Comparison of ENCODE assay signal across 23 mouse cellular contexts in genomic region chr1:178389401-178389800, GRCm38 (mm10). TPM values are rescaled to one million over a fixed set of nuclear protein-coding genes. Genes with fewer than 3 reads are reported as not detected.
DNase-seq lines count a peak whose midpoint lies in the region; TF ChIP-seq lines count a peak whose summit lies in the region.
"Had no signal": no experiment of that assay in that cellular context is flagged by ENCODE, and none has a peak within 500 bp of the region (broad histone marks: within the 10 kb centered on the region; RNA-seq: fewer than 3 reads in every experiment).

No protein-coding gene starts in this region.

- TF ChIP-seq CTCF in layer of hippocampus, adult 2 months (conservative IDR thresholded peaks at IDR 0.05) = no peak

- no peak overlapping the region for H3K4me3 ChIP-seq in layer of hippocampus, adult 2 months
- H3K4me3 ChIP-seq: embryonic facial prominence, embryonic 10.5 days; heart, embryonic 13.5 days; hindbrain, embryonic 15.5 days; limb, embryonic 15.5 days; midbrain, embryonic 13.5 days; neural tube, embryonic 12.5 days; stomach, embryonic 15.5 days had no signal

- H3K27ac ChIP-seq in layer of hippocampus, adult 2 months = peak overlapping the region; percentile 64
- H3K27ac ChIP-seq: embryonic facial prominence, embryonic 10.5 days; heart, embryonic 13.5 days; hindbrain, embryonic 15.5 days; kidney, postnatal 0 days; limb, embryonic 15.5 days; liver, embryonic 14.5 days; midbrain, embryonic 13.5 days; neural tube, embryonic 12.5 days; stomach, embryonic 15.5 days had no signal

- DNase-seq in heart, adult 11 months = peak; percentile 93
- no peak for DNase-seq in heart, postnatal 4 days
- no peak for DNase-seq in layer of hippocampus, adult 2 months (ENCODE audit: low spot score in 2 of 2)
- no peak for DNase-seq in layer of hippocampus, adult 9-10 months (ENCODE audit: low spot score)
- peak; percentile 69 for DNase-seq in gastrocnemius, postnatal 25 days
- peak; percentile 72 for DNase-seq in skeletal muscle tissue, adult 2 months (ENCODE audit: low read depth, low spot score)
- DNase-seq in neural tube, embryonic 10.5 days (ENCODE audit: extremely low spot score, low spot score) = no peak
- DNase-seq: adrenal gland, adult 2 months; cerebellum, adult 11 months; cerebellum, adult 9-11 months; kidney, adult 2 months; left cerebral cortex, postnatal 4 days; right cerebral cortex, postnatal 25 days; thymus, postnatal 25 days had no signal

RNA-seq across cellular contexts. Expression of gene Efcab2, which starts 16.5 kb away (rescaled TPM):
- total RNA-seq in heart, postnatal 4 days (2021) = 10 to 100 TPM; 19.8 to 20.5 TPM
- total RNA-seq in layer of hippocampus, adult 2 months (2021) = 10 to 100 TPM in 1 of 2 experiments, 1 to 10 TPM in 1; 8.1 to 11.1 TPM
- total RNA-seq in gastrocnemius, postnatal 25 days (2021) = 10 to 100 TPM; 10.7 to 12.1 TPM

RNA-seq across cellular contexts. Expression of gene Hnrnpu, which starts 51.8 kb away (rescaled TPM):
- total RNA-seq in heart, postnatal 4 days (2021) = 100 to 1,000 TPM; 343 to 362 TPM
- 100 to 1,000 TPM; 431 to 439 TPM for total RNA-seq in layer of hippocampus, adult 2 months (2021)
- 100 to 1,000 TPM; 105 to 116 TPM for total RNA-seq in gastrocnemius, postnatal 25 days (2021)

Comparison
In these comparisons a context has a peak if more than half of its experiments do, and no peak if none do; other contexts are left out.
1. DNase-seq: peak in heart, adult 11 months (single experiment), gastrocnemius, postnatal 25 days (single experiment) and skeletal muscle tissue, adult 2 months (single experiment); none in heart, postnatal 4 days (single experiment), layer of hippocampus, adult 2 months (0 of 2), layer of hippocampus, adult 9-10 months (single experiment) and neural tube, embryonic 10.5 days (single experiment).